Mouse (Mus musculus) neural tube, embryonic 14.5 days (tissue): ENCODE data around the gene Dnah8. TPM values are rescaled to one million over a fixed set of nuclear protein-coding genes. Genes with fewer than 3 reads are reported as not detected.

ENCODE experiments used
- ATAC-seq: fragments of 200-750 bp; cut with Nextera tagmentation; 2 replicates; pipeline ENCODE4 v1.8.0; 2017; ENCODE audit warnings: low read depth, mild to moderate bottlenecking, moderate TSS enrichment, moderate library complexity
- H3K27ac ChIP-seq: fragments of 300-500 bp; sonication (generic); 2 replicates; pipeline ENCODE4 v1.5.1; 2014; ENCODE audit warnings: low read depth, mild to moderate bottlenecking, control low read depth, low read length, moderate library complexity, mixed read lengths
- H3K27me3 ChIP-seq: fragments of 300-500 bp; sonication (generic); 2 replicates; pipeline ENCODE4 v1.6.1; 2014; ENCODE audit warnings: low read length; ENCODE audit not compliant: control insufficient read depth, insufficient read depth
- H3K36me3 ChIP-seq: fragments of 300-500 bp; sonication (generic); 2 replicates; pipeline ENCODE4 v1.6.1; 2014; ENCODE audit warnings: low read length, mixed read lengths; ENCODE audit not compliant: control insufficient read depth, insufficient read depth
- H3K4me1 ChIP-seq: fragments of 300-500 bp; sonication (generic); 2 replicates; pipeline ENCODE4 v1.6.1; 2014; ENCODE audit warnings: low read length; ENCODE audit not compliant: control insufficient read depth, insufficient read depth
- H3K4me2 ChIP-seq: fragments of 300-500 bp; sonication (generic); 2 replicates; pipeline ENCODE4 v1.6.1; 2014; ENCODE audit warnings: mild to moderate bottlenecking, low read depth, low read length, control low read depth
- H3K4me3 ChIP-seq: fragments of 300-500 bp; sonication (generic); 2 replicates; pipeline ENCODE4 v1.5.1; 2014; ENCODE audit warnings: low read depth, low read length, control low read depth, mixed read lengths
- H3K9ac ChIP-seq: fragments of 300-500 bp; sonication (generic); replicated peaks from 2 replicates; pipeline ENCODE4 v1.6.1; 2014; ENCODE audit warnings: low read depth, mild to moderate bottlenecking, control low read depth, low read length, mixed read lengths
- H3K9me3 ChIP-seq: fragments of 300-500 bp; sonication (generic); 2 replicates; pipeline ENCODE4 v1.6.1; 2016; ENCODE audit warnings: low read length; ENCODE audit not compliant: control insufficient read depth
- WGBS: fragments of 180-500 bp; shearing (Covaris S2); extraction: QIAGEN DNeasy Blood & Tissue Kit; methylation state at CpG from one replicate; pipeline ENCODE4 v1.1.7; 2014; 5-methylcytosine and 5-hydroxymethylcytosine counted together
- polyA plus RNA-seq: library from polyadenylated mRNA; unstranded; fragments of >200 nt; fragmentation: Nextera tagmentation; extraction: Ambion mirVana; gene quantifications from 2 replicates; pipeline ENCODE4 v1.2.1, GENCODE M21; 2014

The Dnah8 gene
- polyA plus RNA-seq, 1 experiment from 2014 or later = 5.5 TPM

- Histone ChIP-seq H3K9me3 (no peaks in the 10 kb centered on the region), H3K27me3 (no peaks in the 10 kb centered on the region), H3K27ac (no peak overlapping the region), H3K9ac (no peak overlapping the region), H3K4me1 (peaks cover 19% of the 10 kb centered on the region), H3K36me3 (no peaks in the 10 kb centered on the region), H3K4me2 (no peak overlapping the region), H3K4me3 (no peak overlapping the region)
- WGBS = 55% methylated on average over 5 of the region's 5 CpGs
- ATAC-seq = no peak
These were observed 288.4 kb downstream of the Dnah8 start for GRCm38 (mm10) chr17:30912536-30912935.

DNA sequence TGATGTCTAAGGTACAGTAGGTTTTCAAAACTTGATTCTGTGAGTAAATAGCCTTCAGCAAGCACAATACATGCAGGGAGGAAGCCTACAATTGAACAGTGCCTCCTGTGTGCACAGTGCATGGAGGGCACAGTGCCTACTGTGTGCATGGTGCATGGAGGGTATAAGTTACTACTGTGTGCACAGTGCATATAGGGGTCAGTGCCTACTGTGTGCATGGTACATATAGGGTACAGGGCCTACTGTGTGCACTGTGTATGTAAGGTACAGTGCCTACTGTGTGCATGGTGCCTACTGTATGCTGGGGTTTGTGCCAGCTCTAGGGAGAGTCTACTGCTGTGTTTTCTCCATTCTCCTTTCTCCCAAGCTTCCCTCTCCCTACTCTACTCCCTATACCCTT is 290.1 kb downstream of the Dnah8 start:
- ATAC-seq = no peak
- no peak overlapping the region for H3K4me2 ChIP-seq

DNA sequence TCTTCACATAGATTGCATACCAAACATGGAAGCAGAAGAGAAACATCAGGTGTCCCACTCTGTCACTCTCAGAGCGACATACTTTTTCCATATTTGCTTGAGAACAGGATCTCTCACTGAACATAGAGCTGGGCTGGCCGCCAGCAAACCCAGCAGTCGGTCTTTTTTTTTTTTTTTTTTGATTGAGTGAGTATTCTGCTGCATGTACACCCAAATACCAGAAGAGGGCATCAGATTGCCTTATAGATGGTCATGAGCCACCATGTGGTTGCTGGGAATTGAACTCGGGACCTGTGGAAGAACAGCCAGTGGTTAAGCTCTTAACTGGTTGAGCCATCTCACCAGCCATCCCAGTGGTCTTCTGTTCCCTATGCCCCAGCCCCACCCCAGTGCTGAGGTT is 299.4 kb downstream of the Dnah8 start:
- Histone ChIP-seq H3K4me2 (no peak overlapping the region), H3K4me3 (no peak overlapping the region), H3K27ac (no peak overlapping the region), H3K9ac (no peak overlapping the region), H3K4me1 (no peaks in the 10 kb centered on the region), H3K27me3 (no peaks in the 10 kb centered on the region), H3K9me3 (no peaks in the 10 kb centered on the region), H3K36me3 (no peaks in the 10 kb centered on the region)
- WGBS = 70% methylated on average over 4 of the region's 4 CpGs
- ATAC-seq = no peak

More for the DNA sequence above, 290.1 kb downstream of the Dnah8 start:
- H3K36me3 ChIP-seq = no peaks in the 10 kb centered on the region
- no peaks in the 10 kb centered on the region for H3K27me3 ChIP-seq
- no peaks in the 10 kb centered on the region for H3K9me3 ChIP-seq
- no peak overlapping the region for H3K4me3 ChIP-seq
- no peak overlapping the region for H3K9ac ChIP-seq
- peaks cover 19% of the 10 kb centered on the region for H3K4me1 ChIP-seq
- H3K27ac ChIP-seq = no peak overlapping the region

Other genes starting within 250 kb of the Dnah8 start
- 127 and 130 TPM in 2 replicates for gene Btbd9, start 47.9 kb upstream of the Dnah8 start, polyA plus RNA-seq
- 159 and 179 TPM in 2 replicates for gene Glo1, start 2.5 kb downstream of the Dnah8 start, polyA plus RNA-seq